In the genomic region with DNA sequence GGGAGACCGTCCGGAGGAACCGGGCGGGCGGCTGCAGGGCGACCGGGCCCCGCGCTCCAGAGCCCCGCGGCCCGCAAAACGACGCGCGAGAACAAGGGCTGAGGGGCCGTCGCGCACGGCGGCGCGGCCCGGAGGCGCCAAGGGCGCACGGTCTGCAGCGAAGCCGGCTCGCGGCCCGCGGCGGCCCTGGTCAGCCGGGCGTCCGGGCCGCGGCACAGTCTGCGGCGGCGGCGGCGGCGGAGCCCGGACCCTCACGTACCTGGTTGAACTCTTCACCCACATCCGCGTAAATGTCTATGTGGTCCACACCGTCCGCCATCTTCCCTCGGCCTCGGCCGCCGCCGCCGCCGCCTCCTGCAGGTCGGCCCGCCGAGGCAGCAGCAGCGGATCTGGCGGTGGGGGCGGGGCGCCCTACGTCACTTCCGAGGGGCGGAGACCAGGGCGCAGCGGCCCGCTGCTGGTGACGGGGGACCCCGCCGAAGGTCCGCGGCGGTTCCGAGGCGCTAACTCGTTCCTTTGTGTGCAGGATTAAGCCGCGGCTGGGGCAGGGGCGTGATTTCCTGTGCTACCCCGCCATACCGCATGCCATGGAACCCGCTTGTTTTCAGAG, we compare ENCODE assay signal across 8 mouse cellular contexts. TPM values are rescaled to one million over a fixed set of nuclear protein-coding genes. Genes with fewer than 3 reads are reported as not detected.
DNase-seq lines count a peak whose midpoint lies in the region; ATAC-seq lines count a peak whose summit lies in the region.

No protein-coding gene starts in this region.

- H3K36me3 ChIP-seq in heart, embryonic 14.5 days (ENCODE audit: control insufficient read depth, insufficient read depth, low read length), result no peaks in the 10 kb centered on the region
- no peaks in the 10 kb centered on the region for H3K36me3 ChIP-seq in liver, embryonic 12.5 days
- H3K36me3 ChIP-seq in splenic B cell, adult 2 months (ENCODE audit: control insufficient read depth, insufficient read depth, low read length, poor library complexity, severe bottlenecking), result no peaks in the 10 kb centered on the region

- H3K4me1 ChIP-seq in heart, embryonic 14.5 days (ENCODE audit: control insufficient read depth in 2 of 2, insufficient read depth in 2 of 2, low read length in 2 of 2), result peaks cover 2 to 13% of the 10 kb centered on the region in 2 experiments
- H3K4me1 ChIP-seq in liver, embryonic 12.5 days, result peaks cover 36% of the 10 kb centered on the region

- DNase-seq in CD8-positive naive resting alpha-beta T cell, adult 2 months (ENCODE audit: low read depth in 2 of 2, low spot score in 2 of 2), result peak; percentile 93 to 94
- DNase-seq in c-Kit-negative CD71-positive TER-119-positive erythroid progenitor cells, embryonic 14.5 days (ENCODE audit: low read depth, low spot score), result peak; percentile 83
- peak; percentile 41 for DNase-seq in fibroblast of lung, adult 2 months (ENCODE audit: low read depth)
- DNase-seq in kidney, postnatal 10 days, result peak; percentile 99
- peak; percentile 96 for DNase-seq in naive thymus-derived CD4-positive, alpha-beta T cell, adult 2 months (ENCODE audit: low read depth)
- DNase-seq in splenic B cell, adult 2 months (ENCODE audit: low read depth, low spot score), result peak; percentile 96

- peak overlapping the region; percentile 100 for H3K9ac ChIP-seq in heart, embryonic 14.5 days (ENCODE audit: low read length)
- peak overlapping the region; percentile 98 for H3K9ac ChIP-seq in liver, embryonic 12.5 days

- H3K4me3 ChIP-seq in heart, embryonic 14.5 days (ENCODE audit: control insufficient read depth in 1 of 2, insufficient read depth in 1 of 2, low read depth in 1 of 2, low read length in 2 of 2), result peak overlapping the region; percentile 68 to 95
- peak overlapping the region; percentile 75 for H3K4me3 ChIP-seq in liver, embryonic 12.5 days

- WGBS in heart, embryonic 14.5 days, result 1% methylated on average over 47 of the region's 86 CpGs
- under 1% methylated on average over 84 of the region's 86 CpGs for WGBS in liver, embryonic 12.5 days (ENCODE audit: insufficient replicate concordance)

- ATAC-seq in heart, embryonic 14.5 days (ENCODE audit: insufficient number of reproducible peaks, insufficient read depth, low FRiP score, low read depth), result peak; percentile 96
- peak; percentile 94 for ATAC-seq in liver, embryonic 12.5 days

- H3K27ac ChIP-seq in heart, embryonic 14.5 days (replicated peaks in 1 of 2; ENCODE audit: control insufficient read depth in 1 of 2, insufficient read depth in 1 of 2, low read depth in 2 of 2, low read length in 2 of 2), result peak overlapping the region; percentile 92 to 97
- H3K27ac ChIP-seq in liver, embryonic 12.5 days, result peak overlapping the region; percentile 79

- H3K9me3 ChIP-seq in heart, embryonic 14.5 days (ENCODE audit: control insufficient read depth, low read length), result no peaks in the 10 kb centered on the region
- H3K9me3 ChIP-seq in liver, embryonic 12.5 days (replicated peaks), result no peaks in the 10 kb centered on the region

- H3K27me3 ChIP-seq in heart, embryonic 14.5 days (ENCODE audit: control insufficient read depth, insufficient read depth, low read length), result no peaks in the 10 kb centered on the region
- no peaks in the 10 kb centered on the region for H3K27me3 ChIP-seq in liver, embryonic 12.5 days (replicated peaks)
- H3K27me3 ChIP-seq in splenic B cell, adult 2 months (ENCODE audit: control insufficient read depth, insufficient read depth, low read length, poor library complexity, severe bottlenecking), result no peaks in the 10 kb centered on the region

- H3K4me2 ChIP-seq in heart, embryonic 14.5 days (ENCODE audit: low read length), result peak overlapping the region; percentile 71
- H3K4me2 ChIP-seq in liver, embryonic 12.5 days, result peak overlapping the region; percentile 83

RNA-seq across cellular contexts. Expression of a gene that starts 3.1 kb away (rescaled TPM):
- 93.0 and 101 TPM in 2 replicates for polyA plus RNA-seq in heart, embryonic 14.5 days (2014; fragmentation: Nextera tagmentation; extraction: Ambion mirVana)
- 92.5 and 96.8 TPM in 2 replicates for polyA plus RNA-seq in liver, embryonic 12.5 days (2016; fragmentation: Nextera tagmentation; extraction: Ambion mirVana)

Comparison
In these comparisons a context has a peak if more than half of its experiments do, and no peak if none do; other contexts are left out.
1. Peak in every context shown above with its lines: DNase-seq, ATAC-seq, H3K4me3 ChIP-seq and H3K27ac ChIP-seq.
2. DNase-seq: peak in every context shown above with its lines; median percentile 99 in kidney, postnatal 10 days; 96 in naive thymus-derived CD4-positive, alpha-beta T cell, adult 2 months; 96 in splenic B cell, adult 2 months; 94 in CD8-positive naive resting alpha-beta T cell, adult 2 months; 83 in c-Kit-negative CD71-positive TER-119-positive erythroid progenitor cells, embryonic 14.5 days; 41 in fibroblast of lung, adult 2 months.